Mouse (Mus musculus) common myeloid progenitor, adult 5-6 weeks (primary cell): ENCODE data around the gene Igfbp5. TPM values are rescaled to one million over a fixed set of nuclear protein-coding genes. Genes with fewer than 3 reads are reported as not detected.

Source experiments
- ATAC-seq: replicated peaks from 2 replicates; pipeline ENCODE4 v1.8.0; 2016; ENCODE audit warnings: low read depth, mild to moderate bottlenecking, moderate TSS enrichment, inconsistent platforms; ENCODE audit not compliant: poor library complexity, severe bottlenecking
- total RNA-seq: library from RNA; stranded (forward); fragments of 200-1000, 187-1606 nt; gene quantifications from 2 replicates; pipeline ENCODE4 v1.2.3, GENCODE M21; 2017

Igfbp5 gene
- total RNA-seq, 1 experiment from 2014 or later: 0.37 TPM

DNA sequence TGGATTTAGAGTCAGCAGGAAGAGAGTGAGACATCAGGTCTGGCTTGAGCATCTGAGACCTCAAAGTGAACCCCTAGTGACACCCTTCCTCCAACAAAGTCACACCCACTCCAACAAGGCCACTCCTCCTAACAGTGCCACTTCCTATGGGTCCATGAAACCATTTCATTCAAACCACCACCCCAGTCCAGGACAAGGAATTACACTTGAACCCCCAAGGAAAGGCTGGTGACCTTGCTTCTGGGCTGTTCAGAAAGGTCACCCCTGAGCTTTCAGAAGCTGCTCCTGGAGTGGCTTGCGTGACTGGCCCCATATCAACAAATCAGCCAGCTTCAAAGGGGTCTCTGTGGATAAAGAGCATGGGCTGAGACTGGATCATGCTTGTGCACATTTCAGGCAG is 20.9 kb downstream of the Igfbp5 start:
- ATAC-seq: no peak

DNA sequence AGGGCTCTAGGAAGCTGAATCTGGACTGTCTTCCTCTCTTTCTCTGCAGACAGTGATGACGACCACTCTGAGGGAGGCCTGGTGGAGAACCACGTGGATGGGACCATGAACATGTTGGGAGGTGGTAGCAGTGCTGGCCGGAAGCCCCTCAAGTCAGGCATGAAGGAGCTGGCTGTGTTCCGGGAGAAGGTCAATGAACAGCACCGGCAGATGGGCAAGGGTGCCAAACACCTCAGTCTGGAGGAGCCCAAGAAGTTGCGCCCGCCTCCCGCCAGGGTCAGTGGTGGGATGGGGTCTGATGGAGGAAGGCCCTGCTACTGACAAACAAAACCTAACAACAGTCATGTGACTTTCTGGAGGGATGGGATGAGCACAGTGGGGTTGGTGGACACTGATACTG is 25.6 kb downstream of the Igfbp5 start:
- no peak for ATAC-seq

DNA sequence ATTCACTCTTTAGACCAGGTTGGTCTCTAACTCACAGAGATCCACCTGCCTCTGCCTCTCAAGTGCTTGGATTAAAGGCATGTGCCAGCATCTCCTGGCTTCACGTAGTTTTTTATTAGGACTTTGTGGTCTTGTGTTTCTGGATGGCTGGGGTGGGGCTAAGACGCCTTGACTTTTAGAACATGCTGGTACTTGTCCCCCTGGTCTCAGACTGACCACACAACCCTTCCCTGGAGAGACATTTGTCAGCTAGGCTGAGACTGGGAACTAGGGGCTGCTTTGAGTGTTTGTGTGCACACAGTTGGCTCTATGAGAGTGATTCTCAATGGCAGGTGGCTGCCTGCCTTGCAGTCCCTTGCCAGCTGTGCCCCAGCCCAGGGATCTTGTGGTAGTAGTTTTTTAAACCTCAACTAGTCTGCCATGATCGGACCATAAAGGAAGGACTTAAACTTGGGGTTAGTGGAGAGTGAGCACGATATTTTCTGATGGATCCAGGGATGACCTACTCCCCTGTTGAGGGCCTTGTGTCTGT is 26.8 kb downstream of the Igfbp5 start:
- ATAC-seq: no peak

GRCm38 (mm10) chr1:72844675-72845074 is 30.0 kb downstream of the Igfbp5 start:
- ATAC-seq: no peak

DNA sequence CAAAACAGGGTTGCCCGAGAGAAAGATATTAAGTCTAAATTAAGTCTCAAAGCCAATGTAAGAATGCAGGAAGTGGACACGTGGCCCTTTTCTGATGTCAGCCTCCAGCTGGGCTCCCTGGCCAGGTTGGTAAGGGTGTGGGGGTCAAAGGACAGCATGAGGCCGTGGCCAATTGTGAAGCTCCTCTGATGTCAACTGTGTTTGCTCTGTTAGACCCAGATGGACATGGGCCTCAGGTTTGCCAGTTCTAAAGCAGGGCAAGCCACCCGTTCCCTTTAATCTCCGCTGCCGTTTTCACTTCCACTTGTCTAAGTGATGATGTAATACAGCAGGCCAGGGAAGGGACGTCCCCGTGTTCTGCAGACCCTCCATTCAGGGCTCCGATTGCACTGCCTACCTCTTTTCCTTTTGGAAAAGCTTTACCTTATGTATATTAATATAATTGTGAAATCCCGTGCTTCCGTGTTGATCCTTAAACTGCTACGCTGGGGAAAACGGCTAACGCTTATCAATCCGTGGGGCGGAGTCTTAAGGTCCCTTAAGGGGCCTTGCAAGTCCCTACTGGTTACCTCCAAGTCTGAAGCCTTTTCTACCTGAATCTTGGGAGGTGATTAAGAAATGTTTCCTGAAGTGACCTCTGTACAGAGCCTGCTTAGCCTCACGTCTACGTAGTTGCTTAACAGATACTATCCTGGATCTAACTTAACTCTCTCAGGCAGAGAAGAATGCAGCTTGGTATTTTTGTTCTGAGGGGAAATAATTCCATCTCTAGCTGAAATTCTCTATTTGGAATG is 31.8 kb downstream of the Igfbp5 start:
- no peak for ATAC-seq

- no peak for ATAC-seq
These were observed 34.9 kb downstream of the Igfbp5 start for GRCm38 (mm10) chr1:72839791-72840190.

- ATAC-seq: no peak
These were observed 35.3 kb downstream of the Igfbp5 start for GRCm38 (mm10) chr1:72839356-72839755.

DNA sequence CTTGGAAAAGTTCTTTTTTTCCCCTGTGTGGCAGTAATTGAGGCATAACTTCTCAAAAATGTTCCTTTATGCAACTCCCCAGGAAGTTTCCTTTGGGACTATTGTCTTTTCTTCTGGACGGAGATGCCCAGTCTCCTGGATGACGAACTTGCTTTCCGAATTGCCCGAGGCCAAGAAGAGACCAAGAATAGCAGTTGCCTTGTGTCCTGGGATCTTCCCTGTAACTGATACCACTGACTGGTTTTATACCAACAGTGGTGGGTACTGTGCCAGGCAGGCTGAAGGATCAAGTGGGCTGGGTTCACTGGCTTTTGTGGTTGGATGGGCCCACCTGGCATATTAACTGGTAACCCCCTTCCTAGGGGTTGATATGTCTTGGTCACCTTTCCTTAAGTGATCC is 41.1 kb downstream of the Igfbp5 start:
- ATAC-seq: no peak

- no peak for ATAC-seq
These were observed 42.0 kb downstream of the Igfbp5 start for GRCm38 (mm10) chr1:72832715-72833153.

- ATAC-seq: no peak
These were observed 44.2 kb downstream of the Igfbp5 start for GRCm38 (mm10) chr1:72830485-72830884.

- ATAC-seq: no peak
These were observed 45.8 kb downstream of the Igfbp5 start for GRCm38 (mm10) chr1:72828843-72829242.

DNA sequence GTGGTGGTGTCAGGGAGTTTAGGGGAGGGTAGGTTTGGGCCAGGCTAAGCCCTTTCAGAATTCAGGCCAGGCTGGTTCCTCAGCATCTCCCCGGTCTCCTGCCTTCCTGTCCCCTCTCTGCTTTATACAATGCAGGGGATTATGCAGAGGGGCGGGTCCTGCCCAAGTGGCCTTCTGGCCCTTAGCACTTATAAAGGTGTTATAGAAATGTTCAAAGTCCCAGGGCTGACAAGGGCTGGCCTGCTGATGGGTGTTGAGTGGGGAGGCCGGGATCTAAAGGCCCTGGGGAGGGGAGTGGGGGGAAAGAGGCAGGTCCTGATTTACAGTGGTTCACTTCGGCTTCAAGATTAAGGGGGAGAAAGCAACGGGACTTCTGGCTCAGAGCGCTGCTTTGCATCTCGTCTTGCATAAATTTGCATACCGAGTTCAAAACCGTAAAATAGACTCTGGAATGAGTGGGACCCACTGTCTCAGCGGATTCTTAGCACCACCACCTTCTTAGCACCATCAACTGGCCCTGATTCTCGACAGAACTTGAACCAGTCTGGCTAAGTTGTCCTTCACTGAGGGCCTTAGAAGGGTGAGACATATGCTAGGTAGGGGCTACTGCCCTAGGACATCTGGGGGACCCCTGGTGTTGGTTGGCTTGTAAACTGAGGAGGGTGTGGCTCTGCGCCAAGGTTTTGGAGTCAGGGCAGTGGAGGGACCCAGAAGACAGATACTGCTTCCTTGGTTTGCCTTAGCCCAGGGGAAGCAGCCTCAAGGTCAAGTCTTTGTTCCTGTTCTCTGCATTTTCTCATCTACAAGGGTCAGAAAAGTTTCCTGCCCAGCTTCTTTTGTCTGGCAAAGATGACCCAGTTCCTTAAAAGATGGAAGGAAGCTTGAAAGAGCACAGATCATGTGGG is 47.0 kb downstream of the Igfbp5 start:
- ATAC-seq: no peak

- ATAC-seq: no peak
These were observed 47.8 kb downstream of the Igfbp5 start for GRCm38 (mm10) chr1:72826931-72827330.

DNA sequence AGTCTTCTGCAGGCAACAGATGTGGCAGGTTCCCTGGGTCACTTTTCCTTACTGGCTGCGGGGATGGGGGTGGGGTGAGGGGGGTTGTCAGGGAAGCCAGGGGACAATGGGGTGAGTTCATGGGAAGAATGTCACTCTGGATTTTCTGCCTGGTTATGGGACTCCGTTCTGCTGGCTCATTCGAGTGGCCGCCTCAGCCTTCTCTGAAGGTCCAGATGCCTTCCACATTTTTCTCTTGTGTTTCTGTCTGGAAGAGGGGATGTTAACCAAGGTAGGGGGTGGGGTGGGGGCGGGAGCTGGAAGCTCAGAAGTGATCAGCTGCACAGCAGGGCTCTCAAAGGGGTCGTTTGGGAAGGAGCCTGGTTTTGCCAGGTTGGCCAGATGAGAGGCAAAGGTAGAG is 48.2 kb downstream of the Igfbp5 start:
- no peak for ATAC-seq

GRCm38 (mm10) chr1:72825921-72826320 is 48.8 kb downstream of the Igfbp5 start:
- no peak for ATAC-seq

DNA sequence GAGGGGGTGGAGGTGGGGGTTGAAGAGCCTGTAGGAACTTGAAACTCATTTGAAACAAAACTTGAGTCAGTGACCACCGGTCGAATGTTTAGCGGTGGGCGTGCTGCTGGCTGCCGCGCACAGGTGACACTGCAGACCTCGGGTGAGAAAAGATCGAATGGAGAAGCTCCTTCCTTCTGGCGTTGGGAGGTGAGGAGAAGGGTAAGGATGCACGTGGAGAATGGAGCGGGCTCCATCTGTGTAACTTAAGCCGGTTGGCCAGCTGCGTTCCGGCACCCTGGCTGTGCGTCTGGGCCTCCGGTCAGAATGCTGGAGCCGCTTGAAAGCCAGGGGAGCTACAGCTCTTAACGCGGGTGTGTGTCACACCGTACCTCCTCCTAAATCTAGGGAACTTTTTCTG is 49.4 kb downstream of the Igfbp5 start:
- no peak for ATAC-seq

DNA sequence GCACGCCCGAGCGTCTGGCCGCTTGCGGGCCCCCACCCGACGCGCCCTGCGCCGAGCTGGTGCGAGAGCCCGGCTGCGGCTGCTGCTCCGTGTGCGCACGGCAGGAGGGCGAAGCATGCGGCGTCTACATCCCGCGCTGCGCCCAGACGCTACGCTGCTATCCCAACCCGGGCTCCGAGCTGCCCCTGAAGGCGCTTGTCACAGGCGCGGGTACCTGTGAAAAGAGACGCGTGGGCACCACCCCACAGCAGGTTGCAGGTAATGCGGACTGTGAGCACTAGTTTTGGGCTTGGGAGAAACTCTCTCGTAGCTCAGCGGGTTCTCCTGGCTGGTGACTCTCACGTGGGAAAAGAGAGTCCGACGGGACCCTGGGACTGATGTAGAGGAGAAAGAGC is 50.0 kb downstream of the Igfbp5 start:
- ATAC-seq: no peak

DNA sequence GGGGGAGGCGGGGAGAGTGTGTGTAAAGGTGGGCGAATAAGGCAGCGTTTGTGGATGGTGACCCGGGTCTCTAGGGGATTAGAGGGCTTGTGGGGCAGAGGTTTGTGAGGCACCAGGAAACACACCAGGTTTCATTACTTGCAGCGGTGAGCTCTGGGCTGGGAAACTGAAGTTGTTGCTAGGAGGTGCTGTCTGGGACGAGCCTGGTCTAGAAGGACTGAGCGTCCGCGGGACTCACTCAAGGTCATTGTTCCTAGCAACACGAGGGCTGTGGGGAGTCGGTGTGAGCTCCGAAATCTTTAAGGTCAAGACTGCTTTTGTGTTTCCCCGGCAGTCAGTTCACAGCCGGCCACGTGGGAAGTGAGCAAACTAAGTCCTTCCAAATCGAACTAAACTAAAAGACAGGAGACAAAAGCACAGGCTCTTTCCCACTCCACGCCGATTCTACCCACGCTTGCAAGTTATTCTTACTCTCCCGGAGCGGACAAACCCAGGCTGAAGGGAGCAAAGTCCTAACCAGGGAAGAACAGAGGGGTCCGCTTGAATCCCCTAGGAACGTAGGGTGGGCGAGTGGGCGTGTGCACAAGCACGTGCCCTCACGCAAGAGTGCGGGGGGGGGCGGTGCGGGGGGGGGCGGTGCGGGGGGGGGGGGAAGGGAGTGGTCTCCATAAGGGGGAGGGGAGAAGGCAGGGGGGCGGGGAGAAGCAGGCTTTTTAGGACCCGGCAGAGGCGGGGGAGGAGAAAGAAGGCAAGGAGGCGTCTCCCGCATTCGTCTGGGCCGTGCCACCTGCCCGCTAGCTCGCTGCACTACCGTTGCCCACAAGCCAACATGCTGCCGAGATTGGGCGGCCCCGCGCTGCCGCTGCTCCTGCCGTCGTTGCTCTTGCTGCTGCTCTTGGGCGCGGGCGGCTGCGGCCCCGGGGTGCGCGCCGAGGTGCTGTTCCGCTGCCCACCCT is 50.7 kb downstream of the Igfbp5 start, which contains the start of gene Igfbp2:
Igfbp2 (plus strand) TSS at position 753 of the 956 bp plus-strand sequence.
- ATAC-seq: no peak

DNA sequence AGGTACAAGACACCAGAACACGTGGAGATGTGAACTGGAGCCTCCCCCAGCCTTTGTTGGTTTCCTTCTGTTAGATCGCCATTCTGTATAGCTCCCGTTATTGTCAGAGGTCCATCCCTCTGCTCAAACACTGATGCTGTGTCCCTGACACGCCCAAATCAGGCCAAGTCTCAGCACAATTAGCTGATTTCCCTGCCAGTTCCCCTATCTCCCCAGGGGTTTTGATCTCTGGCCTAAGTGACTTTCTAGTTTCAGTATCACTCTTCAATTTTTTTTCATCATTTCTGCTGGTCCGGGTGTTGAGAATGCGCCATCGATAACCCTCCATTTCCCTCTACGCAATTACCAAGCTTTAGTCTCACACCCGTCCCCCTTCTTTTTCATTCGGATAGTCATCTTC is 51.8 kb downstream of the Igfbp5 start:
- no peak for ATAC-seq

DNA sequence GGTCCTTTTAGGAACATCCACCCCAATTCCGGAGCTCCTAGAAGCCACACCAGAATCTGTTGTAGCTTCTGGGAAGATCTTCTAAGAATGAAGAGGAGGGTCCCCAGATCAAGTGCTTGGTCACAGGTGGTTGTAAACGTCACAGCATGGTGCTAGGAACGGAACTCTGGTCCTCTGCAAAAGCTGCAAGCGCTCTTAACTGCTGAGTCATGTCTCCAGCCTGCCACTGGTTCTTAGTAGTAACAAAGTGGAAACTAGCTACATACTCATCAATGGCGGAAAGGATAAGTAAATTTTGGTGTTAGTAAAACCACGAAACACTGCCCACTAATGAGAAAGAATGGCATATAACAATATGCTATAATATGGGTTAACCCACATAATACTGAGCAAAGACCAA is 54.7 kb downstream of the Igfbp5 start:
- no peak for ATAC-seq
